Mouse (Mus musculus): ENCODE results near the gene Phf13. TPM values are rescaled to one million over a fixed set of nuclear protein-coding genes. Genes with fewer than 3 reads are reported as not detected.
A peak's percentile ranks its signal among the peaks of the same experiment; 100 is the strongest.

Gene Phf13
- polyA plus RNA-seq, 1 experiment: 4.2 TPM

DNA sequence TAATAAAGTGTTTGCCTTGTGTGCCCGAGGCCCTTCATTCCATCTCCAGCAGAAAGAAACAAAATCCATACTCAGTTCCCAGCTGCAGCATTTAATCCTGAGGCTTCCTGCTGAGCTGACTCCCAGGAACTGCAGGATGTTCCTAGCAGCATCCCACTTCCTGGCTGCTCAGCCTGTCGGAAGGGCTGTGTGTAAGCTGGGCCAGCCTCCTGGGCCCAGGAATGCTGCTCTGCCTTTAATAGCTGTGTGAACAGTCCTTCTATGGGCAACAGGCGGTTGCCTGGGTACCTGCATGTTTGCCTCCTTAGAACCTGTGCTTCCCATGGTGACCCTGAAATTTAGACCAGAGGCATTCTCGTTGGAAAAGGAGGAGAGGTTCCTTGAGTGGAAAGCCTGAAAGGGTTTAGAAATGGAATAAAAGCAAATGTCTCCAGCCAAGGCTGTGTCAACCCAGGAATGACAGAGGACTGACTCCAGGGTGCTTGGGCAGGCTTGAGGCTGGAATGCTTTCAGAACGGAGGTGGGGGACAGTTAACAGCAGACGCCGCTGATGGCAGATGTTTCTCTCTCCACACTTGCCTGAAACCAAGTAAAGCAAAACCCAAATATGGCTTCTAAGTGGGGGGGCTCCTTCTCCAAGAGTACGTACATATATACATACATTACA, 11.6 kb upstream of the Phf13 start:
- peak overlapping the region; percentile 74 for H3K4me3 ChIP-seq (ENCODE audit: insufficient read depth, low read depth, low read length)
- H3K4me1 ChIP-seq (ENCODE audit: control insufficient read depth, insufficient read depth, insufficient read length, low read length): peaks cover 7% of the 10 kb centered on the region; the same call in 1 of the 2 replicates
- H3K27ac ChIP-seq (replicated peaks; ENCODE audit: low read depth, low read length): peak overlapping the region; percentile 2; the same call in 1 of the 2 replicates

DNA sequence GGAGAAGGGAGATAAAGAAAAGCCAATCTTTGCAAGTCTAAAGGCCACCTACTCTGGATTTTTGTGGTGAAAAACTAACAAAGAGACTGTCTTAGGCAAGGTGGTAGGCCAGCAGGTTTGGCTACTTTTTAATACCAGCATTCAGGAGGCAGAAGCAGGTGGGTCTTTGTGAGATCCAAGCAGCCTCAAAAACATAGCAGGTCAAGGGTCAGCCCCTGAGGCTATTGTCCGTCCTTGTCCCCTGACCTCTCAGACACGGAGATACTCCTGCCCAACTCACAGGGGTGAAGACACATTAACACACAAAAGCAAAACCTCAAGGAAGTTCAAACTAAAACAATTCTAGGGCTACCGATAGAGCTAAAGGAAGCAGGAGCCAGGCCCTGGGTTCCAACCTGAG, 10.8 kb upstream of the Phf13 start:
- H3K27ac ChIP-seq (replicated peaks; ENCODE audit: low read depth, low read length): no peak overlapping the region
- H3K4me1 ChIP-seq (ENCODE audit: control insufficient read depth, insufficient read depth, insufficient read length, low read length): peaks cover 7% of the 10 kb centered on the region; the same call in 1 of the 2 replicates
- H3K4me3 ChIP-seq (ENCODE audit: insufficient read depth, low read depth, low read length): no peak overlapping the region

DNA sequence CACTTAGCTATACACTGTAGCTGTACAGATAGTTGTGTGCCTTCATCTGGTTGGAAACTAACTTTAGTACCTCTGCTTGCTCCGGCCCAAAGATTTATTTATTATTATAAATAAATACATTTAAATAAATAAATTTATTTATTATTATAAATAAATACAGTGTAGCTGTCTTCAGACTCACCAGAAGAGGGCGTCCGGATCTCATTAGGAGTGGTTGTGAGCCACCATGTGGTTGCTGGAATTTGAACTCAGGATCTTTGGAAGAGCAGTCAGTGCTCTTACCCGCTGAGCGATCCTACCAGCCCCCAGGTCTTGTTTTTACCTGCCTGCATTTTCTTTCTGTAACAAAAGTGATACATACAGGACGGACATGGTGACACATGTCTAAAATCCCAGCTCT, 10.1 kb upstream of the Phf13 start:
- no peak overlapping the region for H3K4me3 ChIP-seq (ENCODE audit: insufficient read depth, low read depth, low read length)
- no peak overlapping the region for H3K27ac ChIP-seq (replicated peaks; ENCODE audit: low read depth, low read length)
- H3K4me1 ChIP-seq (ENCODE audit: control insufficient read depth, insufficient read depth, insufficient read length, low read length): peaks cover 7% of the 10 kb centered on the region; the same call in 1 of the 2 replicates

DNA sequence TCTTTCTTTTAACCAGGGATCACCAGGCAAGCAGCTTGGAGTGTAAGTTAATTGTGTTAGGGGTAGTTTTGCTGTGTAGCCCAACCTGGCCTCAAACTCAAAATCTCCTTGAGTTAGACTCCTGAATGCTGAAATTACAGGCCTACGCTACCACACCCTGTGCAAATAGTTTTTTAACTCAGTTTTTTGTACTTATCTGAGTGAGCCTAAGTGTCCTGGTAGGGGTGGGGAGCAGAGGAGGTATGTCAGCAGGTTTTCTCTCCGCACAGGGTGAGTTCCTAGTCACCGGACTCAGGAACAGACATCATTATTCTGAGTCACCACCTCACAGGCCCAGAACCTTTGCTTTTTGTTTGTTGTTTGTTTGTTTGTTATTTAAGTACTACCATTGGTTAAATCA, 6.0 kb upstream of the Phf13 start:
- no peaks in the 10 kb centered on the region for H3K4me1 ChIP-seq (ENCODE audit: control insufficient read depth, insufficient read depth, insufficient read length, low read length)
- no peak overlapping the region for H3K4me3 ChIP-seq (ENCODE audit: insufficient read depth, low read depth, low read length)
- H3K27ac ChIP-seq (replicated peaks; ENCODE audit: low read depth, low read length): no peak overlapping the region

DNA sequence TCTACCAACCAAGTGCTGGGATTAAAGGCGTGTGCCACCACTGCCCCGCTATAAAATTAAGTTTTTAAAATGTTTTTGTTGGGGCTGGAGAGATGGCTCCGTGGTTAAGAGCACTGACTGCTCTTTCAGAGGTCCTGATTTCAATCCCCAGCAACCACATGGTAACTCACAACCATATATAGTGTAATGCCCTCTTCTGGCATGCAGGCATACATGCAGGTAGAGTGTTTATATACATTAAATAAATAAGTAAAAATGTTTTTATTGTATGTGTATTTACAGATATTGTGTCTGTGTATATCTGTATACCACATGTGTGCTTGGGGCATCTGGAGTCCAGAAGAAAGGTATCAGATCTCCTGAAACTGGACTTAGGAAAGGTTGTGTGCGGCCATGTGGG, 5.3 kb upstream of the Phf13 start:
- Histone ChIP-seq H3K4me3 (ENCODE audit: insufficient read depth, low read depth, low read length) (no peak overlapping the region), H3K27ac (replicated peaks; ENCODE audit: low read depth, low read length) (no peak overlapping the region), H3K4me1 (ENCODE audit: control insufficient read depth, insufficient read depth, insufficient read length, low read length) (no peaks in the 10 kb centered on the region)

DNA sequence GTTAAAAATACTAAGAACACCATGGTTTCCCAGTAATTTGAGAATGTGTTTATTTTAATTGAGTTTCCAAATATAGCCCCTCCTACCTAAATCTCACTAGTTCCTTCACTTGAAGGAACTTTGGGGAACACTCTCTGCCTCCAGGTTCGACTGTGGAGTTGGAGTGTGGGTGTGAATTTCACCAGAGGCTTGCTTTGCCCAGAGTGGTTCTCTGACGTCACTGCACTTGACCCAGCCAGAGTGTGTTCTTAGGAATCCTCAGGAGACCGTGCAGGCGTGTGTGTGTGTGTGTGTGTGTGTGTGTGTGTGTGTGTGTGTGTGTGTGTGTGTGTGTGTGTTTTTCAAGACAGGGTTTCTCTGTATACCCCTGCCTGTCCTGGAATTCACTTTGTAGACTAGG, 4.8 kb upstream of the Phf13 start:
- Histone ChIP-seq H3K27ac (replicated peaks; ENCODE audit: low read depth, low read length) (no peak overlapping the region), H3K4me1 (ENCODE audit: control insufficient read depth, insufficient read depth, insufficient read length, low read length) (no peaks in the 10 kb centered on the region), H3K4me3 (ENCODE audit: insufficient read depth, low read depth, low read length) (no peak overlapping the region)

DNA sequence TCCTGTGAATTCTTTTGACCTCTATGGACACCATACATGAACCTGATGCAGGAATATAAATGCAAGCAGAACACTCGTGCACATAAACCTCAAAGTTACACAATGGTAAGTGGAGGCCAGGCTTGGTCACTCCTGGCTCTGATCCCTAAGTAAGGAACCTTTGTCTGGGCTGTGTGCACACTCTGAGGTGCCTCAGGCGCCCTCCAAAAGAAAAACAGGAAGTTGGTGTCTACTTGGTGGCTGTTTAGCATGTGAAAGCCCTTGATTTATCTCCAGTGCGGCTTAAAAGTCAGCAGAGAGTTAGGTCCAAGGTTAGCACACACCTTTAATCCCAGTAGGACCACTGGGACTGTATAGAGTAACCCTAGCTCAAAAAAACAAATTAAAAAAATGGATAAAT, 3.4 kb upstream of the Phf13 start:
- H3K4me1 ChIP-seq (ENCODE audit: control insufficient read depth, insufficient read depth, insufficient read length, low read length): peaks cover under 1% of the 10 kb centered on the region; the same call in 1 of the 2 replicates
- no peak overlapping the region for H3K4me3 ChIP-seq (ENCODE audit: insufficient read depth, low read depth, low read length)
- H3K27ac ChIP-seq (replicated peaks; ENCODE audit: low read depth, low read length): no peak overlapping the region

DNA sequence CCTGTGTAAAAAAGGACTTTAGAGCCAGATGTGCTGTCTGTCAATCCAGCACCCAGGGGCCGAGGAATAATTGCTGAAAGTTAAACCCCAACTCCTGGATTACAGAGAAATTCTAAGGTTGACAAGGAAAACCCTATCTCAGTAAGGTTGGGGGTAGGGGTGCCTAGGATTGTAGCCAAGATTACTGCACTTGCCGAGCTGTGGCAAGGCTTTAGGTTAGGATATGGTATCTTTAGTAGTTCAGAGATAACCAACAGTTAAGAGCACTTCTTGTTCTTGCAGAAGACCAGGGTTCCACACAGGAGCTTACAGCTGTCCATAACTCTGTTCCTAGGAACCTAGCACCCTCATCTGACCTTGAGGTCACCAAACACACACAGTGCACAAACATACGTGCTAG, 1.6 kb upstream of the Phf13 start:
- Histone ChIP-seq H3K4me1 (ENCODE audit: control insufficient read depth, insufficient read depth, insufficient read length, low read length) (peaks cover 3% of the 10 kb centered on the region; the same call in 1 of the 2 replicates), H3K4me3 (ENCODE audit: insufficient read depth, low read depth, low read length) (peak overlapping the region; percentile 85), H3K27ac (replicated peaks; ENCODE audit: low read depth, low read length) (no peak overlapping the region)

DNA sequence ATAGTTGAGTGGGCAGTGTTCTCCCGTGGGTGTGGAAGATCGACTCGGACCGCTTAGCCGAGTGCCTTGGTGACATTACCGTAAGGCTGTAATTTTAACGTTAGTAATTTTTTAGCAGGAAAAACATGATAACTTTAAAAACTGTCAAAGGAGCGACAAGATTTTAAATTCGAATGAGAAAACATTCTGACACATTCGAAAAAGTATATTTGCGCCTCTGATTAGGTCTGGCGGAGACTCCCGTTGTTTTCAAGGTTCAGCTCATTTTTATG, 829 bp upstream of the Phf13 start:
- H3K4me3 ChIP-seq (ENCODE audit: insufficient read depth, low read depth, low read length): peak overlapping the region; percentile 85
- H3K4me1 ChIP-seq (ENCODE audit: control insufficient read depth, insufficient read depth, insufficient read length, low read length): peaks cover 3% of the 10 kb centered on the region; the same call in 1 of the 2 replicates
- H3K27ac ChIP-seq (replicated peaks; ENCODE audit: low read depth, low read length): peak overlapping the region; percentile 71

DNA sequence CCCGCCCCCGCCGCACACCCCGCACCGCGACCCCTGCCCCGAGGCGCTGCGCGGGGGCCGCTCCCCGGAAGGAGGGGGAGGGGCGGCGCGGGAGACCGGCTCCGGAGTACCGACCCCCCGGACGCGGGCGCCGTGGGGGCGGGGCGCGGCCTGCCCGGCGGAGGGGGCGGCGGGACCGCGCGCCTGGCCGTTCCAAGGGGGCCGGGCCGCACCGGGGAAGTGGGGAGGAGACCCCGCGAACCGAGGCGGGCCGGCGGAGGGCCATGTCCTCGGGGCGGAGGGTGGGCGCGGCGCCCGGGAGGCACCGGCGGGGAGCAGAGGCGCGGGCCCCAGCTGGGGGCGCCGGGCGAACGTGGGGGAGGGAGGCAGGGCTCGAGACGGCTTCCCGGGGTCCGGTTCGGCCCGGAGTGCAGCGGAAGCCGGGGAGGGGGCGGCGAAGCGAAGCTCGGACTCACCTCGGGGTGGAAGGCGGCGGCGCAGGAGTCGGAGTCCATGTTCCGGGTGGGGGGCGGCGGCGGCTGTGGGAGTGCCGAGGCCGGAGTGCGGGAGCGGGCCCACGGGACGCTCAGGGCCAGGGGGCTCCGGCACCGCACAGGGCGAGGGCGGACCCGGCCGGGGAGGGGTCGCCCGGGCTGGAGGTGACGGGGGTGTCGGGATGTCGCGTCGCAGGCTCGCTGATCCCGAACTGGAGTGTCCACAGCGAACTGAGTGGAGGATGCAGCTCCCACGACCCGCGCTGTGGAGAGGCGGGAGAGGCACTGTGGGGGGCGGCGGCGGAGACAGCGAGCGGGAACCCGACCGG, 486 bp downstream of the Phf13 start:
- Histone ChIP-seq H3K4me3 (ENCODE audit: insufficient read depth, low read depth, low read length) (peak overlapping the region; percentile 96), H3K4me1 (ENCODE audit: control insufficient read depth, insufficient read depth, insufficient read length, low read length) (peaks cover 3% of the 10 kb centered on the region; the same call in 1 of the 2 replicates), H3K27ac (replicated peaks; ENCODE audit: low read depth, low read length) (peak overlapping the region; percentile 78)

DNA sequence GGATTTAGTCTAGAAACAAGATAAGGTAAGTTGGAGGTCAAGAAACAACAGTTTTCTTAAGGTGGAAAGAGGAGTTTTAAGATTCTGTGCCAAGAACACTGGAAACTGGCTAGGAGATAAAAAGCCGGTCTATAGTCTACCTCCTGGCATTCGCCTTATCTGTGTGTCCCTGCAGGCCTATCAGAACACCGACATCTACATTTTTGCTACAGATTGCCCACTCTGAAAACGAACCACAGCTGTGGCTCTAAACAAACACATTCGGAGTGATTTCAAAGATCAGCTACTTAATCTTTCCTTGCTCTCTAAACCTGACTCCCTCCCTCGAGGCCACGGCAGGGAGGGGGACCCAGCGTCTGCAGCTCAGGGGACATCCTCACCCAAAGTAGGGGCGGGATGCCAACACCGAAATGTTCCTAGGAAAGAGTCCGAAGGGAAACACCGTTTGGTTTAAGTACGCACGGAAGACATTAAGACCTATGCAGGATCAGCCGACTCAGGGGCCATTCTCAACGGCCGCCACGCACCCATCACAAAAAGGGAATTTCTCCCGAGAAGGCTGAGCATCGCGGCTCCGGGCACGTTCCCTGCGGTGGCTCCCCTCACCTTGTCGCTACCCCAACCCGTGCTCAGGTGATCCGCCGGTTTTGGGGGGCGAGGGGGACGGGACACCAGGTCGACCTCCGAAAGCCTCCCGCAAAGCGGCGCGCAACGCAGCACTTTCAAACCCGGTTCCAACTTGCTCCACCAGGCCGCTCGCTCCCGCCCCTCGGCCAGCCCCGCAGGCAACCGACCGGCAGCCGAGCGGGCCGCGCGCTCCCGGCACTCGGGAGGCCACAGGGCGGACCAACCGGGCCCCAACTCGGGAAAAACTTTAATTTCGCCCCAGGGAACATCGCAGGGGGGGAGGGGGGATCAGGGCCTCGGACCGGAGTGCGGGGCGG, 1.6 kb downstream of the Phf13 start:
- Histone ChIP-seq H3K4me3 (ENCODE audit: insufficient read depth, low read depth, low read length) (peak overlapping the region; percentile 72), H3K4me1 (ENCODE audit: control insufficient read depth, insufficient read depth, insufficient read length, low read length) (peaks cover 3% of the 10 kb centered on the region; the same call in 1 of the 2 replicates), H3K27ac (replicated peaks; ENCODE audit: low read depth, low read length) (no peak overlapping the region)

DNA sequence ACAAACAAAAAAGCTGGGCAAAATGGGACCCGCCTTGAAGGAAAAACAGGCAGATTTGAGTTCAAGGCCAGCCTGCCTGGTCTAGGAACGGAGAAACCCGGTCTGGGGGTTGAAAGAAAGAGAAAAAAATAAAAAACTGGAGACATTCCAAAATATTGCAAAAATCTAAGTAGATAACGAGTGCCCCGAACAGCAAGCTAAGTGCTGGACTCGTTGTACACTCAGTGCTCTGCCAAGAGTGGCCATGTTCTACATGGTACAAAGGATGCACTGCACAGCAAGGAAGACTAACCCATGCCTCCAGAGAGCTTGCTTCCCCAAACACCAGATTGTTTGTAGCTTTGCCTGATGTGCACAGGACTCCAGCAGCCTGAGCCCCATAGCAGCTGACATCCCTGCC, 3.0 kb downstream of the Phf13 start:
- 0 out of 2 replicates have a peak overlapping the region, but pooled peaks have one; percentile 5 for H3K4me3 ChIP-seq (ENCODE audit: insufficient read depth, low read depth, low read length)
- peaks cover 4% of the 10 kb centered on the region; the same call in 1 of the 2 replicates for H3K4me1 ChIP-seq (ENCODE audit: control insufficient read depth, insufficient read depth, insufficient read length, low read length)
- no peak overlapping the region for H3K27ac ChIP-seq (replicated peaks; ENCODE audit: low read depth, low read length)

DNA sequence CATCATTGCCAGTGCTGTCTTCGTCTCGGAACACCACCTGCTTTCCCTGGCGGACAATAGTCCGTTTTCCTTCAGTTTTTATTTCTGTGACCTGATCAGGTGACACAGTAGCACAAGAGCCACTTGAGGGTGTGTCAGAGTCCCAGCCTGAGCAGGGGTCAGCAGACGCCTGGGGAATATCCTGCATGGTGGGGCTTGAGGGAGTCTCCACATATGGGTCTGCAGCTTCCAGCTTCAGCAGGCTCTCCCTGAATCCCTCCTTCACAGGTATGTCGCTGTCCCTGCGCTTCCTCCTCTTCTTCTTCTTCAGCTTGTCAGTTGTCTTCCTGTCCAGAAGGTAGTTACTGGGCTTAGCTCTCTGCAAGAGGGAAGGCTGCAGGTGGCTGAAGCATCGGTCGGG, 4.0 kb downstream of the Phf13 start:
- Histone ChIP-seq H3K4me3 (ENCODE audit: insufficient read depth, low read depth, low read length) (no peak overlapping the region), H3K27ac (replicated peaks; ENCODE audit: low read depth, low read length) (no peak overlapping the region), H3K4me1 (ENCODE audit: control insufficient read depth, insufficient read depth, insufficient read length, low read length) (peaks cover 7% of the 10 kb centered on the region; the same call in 1 of the 2 replicates)

DNA sequence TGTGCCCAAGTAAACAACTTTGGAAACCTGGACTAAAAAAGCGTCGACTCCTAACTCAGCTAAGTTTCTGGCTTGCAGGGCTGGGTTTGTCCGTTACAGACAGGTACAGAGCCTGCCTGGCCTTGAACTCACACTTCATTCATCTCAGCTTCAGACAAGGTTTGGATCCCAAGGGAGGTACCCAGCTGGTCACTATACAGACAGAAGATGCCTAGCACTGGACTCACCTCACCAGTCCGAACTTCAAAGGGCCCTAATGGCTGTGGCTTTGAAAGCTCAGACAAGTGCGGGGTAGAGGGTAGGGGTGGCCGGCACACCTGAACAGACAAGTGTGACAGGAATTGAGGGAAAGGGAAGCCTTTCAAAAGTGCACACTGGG, 7.0 kb downstream of the Phf13 start:
- H3K27ac ChIP-seq (replicated peaks; ENCODE audit: low read depth, low read length): 0 out of 2 replicates have a peak overlapping the region, but pooled peaks have one; percentile 0

More for the DNA sequence above, 7.0 kb downstream of the Phf13 start:
- Histone ChIP-seq H3K4me1 (ENCODE audit: control insufficient read depth, insufficient read depth, insufficient read length, low read length) (peaks cover 5% of the 10 kb centered on the region; the same call in 1 of the 2 replicates), H3K4me3 (ENCODE audit: insufficient read depth, low read depth, low read length) (peak overlapping the region; percentile 99)

Measured in brown adipose tissue, adult 24 weeks (tissue).